Mouse (Mus musculus): Measurements from ENCODE around the gene Wdr49. TPM values are rescaled to one million over a fixed set of nuclear protein-coding genes. Genes with fewer than 3 reads are reported as not detected.
"Not testable (repeated sequence)": the region's sequence is repeated elsewhere in the genome, so short reads cannot be mapped to it uniquely, and the experiment has no call there.

Gene Wdr49
- polyA plus RNA-seq, 1 experiment, result 0.19 TPM

DNA sequence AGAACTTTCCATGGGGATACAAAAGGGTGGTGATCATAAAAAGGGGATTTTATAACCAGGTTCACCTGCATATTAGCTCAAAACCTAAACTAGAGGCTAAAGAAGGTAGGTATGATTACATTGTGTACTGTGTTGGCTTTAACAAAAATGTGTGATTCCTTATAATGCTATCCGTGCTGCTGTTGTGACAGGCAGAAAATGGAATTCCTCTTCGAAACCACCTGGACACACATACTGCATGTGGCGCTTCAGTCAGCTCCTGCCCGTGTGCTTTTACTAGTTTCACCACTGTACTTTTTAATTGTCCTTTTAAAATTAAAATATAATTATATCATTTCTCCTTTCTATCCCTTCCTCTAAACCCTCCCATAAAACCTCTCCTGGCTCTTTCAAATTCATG is 86.0 kb downstream of the Wdr49 start:
- no peak for DNase-seq (ENCODE audit: low read depth)
- no peak for TF ChIP-seq POLR2A (IDR thresholded peaks at IDR 0.05; ENCODE audit: borderline replicate concordance, extremely low read depth, insufficient read depth, insufficient read length, poor library complexity, severe bottlenecking)

GRCm38 (mm10) chr3:75395121-75395895 is 86.6 kb downstream of the Wdr49 start:
- peak; percentile 86 for DNase-seq (ENCODE audit: low read depth)
- TF ChIP-seq POLR2A (IDR thresholded peaks at IDR 0.05; ENCODE audit: borderline replicate concordance, extremely low read depth, insufficient read depth, insufficient read length, poor library complexity, severe bottlenecking), result no peak
- TF ChIP-seq CTCF (IDR thresholded peaks at IDR 0.05; ENCODE audit: borderline replicate concordance, extremely low read depth, insufficient read depth, insufficient read length), result no peak

- DNase-seq (ENCODE audit: low read depth), result no peak
- no peak for TF ChIP-seq POLR2A (IDR thresholded peaks at IDR 0.05; ENCODE audit: borderline replicate concordance, extremely low read depth, insufficient read depth, insufficient read length, poor library complexity, severe bottlenecking)
- no peak for TF ChIP-seq CTCF (IDR thresholded peaks at IDR 0.05; ENCODE audit: borderline replicate concordance, extremely low read depth, insufficient read depth, insufficient read length)
Measured at GRCm38 (mm10) chr3:75394487-75394886, 87.5 kb downstream of the Wdr49 start.

GRCm38 (mm10) chr3:75381776-75382175 is 100.2 kb downstream of the Wdr49 start:
- peak; percentile 61 for DNase-seq (ENCODE audit: low read depth)
- TF ChIP-seq CTCF (IDR thresholded peaks at IDR 0.05; ENCODE audit: borderline replicate concordance, extremely low read depth, insufficient read depth, insufficient read length) (no peak), POLR2A (IDR thresholded peaks at IDR 0.05; ENCODE audit: borderline replicate concordance, extremely low read depth, insufficient read depth, insufficient read length, poor library complexity, severe bottlenecking) (no peak)

- DNase-seq (ENCODE audit: low read depth), result no peak
- no peak for TF ChIP-seq POLR2A (IDR thresholded peaks at IDR 0.05; ENCODE audit: borderline replicate concordance, extremely low read depth, insufficient read depth, insufficient read length, poor library complexity, severe bottlenecking)
- TF ChIP-seq CTCF (IDR thresholded peaks at IDR 0.05; ENCODE audit: borderline replicate concordance, extremely low read depth, insufficient read depth, insufficient read length), result no peak
Measured at GRCm38 (mm10) chr3:75353972-75354371, 128.0 kb downstream of the Wdr49 start.

DNA sequence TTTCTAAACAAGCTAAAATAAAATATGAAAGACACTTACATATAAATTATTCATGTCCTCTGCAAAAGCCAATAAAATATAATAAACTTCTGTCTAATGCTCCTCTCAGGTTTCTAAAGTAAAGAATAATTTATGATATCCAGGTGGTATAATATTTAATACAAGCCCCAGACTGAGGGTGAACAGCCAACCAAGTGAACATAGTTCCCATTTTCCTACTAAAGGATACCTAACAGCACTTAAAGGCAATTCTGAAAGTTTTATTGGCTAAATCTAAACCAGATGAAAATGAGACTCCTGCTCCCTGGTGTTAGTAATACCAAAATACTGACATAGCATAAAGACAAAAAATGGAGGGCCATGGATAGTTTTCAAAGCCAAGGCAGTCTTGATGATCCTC is 144.8 kb downstream of the Wdr49 start:
- DNase-seq (ENCODE audit: low read depth), result no peak
- no peak for TF ChIP-seq POLR2A (IDR thresholded peaks at IDR 0.05; ENCODE audit: borderline replicate concordance, extremely low read depth, insufficient read depth, insufficient read length, poor library complexity, severe bottlenecking)

GRCm38 (mm10) chr3:75320999-75321398 is 161.0 kb downstream of the Wdr49 start:
- TF ChIP-seq POLR2A (IDR thresholded peaks at IDR 0.05; ENCODE audit: borderline replicate concordance, extremely low read depth, insufficient read depth, insufficient read length, poor library complexity, severe bottlenecking) (no peak), CTCF (IDR thresholded peaks at IDR 0.05; ENCODE audit: borderline replicate concordance, extremely low read depth, insufficient read depth, insufficient read length) (no peak)
- no peak for DNase-seq (ENCODE audit: low read depth)

DNA sequence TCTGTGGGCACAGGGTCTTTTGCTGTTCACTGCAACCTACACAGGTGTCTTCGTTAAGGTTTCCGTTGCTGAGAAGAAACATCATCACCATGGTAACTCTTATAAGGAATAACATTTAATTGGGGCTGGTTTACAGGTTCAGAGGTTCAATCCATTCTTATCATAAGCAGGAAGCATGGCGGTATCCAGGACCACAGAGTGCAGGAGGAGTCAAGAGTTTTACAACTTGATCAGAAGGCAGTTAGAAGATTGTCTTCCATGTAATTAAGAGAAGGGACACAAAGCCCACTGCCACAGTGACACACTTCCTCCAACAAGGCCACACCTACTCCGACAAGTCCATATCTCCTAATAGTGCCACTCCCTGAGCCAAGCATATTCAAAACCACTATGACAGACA is 173.1 kb downstream of the Wdr49 start:
- TF ChIP-seq CTCF (IDR thresholded peaks at IDR 0.05; ENCODE audit: borderline replicate concordance, extremely low read depth, insufficient read depth, insufficient read length) (no peak), POLR2A (IDR thresholded peaks at IDR 0.05; ENCODE audit: borderline replicate concordance, extremely low read depth, insufficient read depth, insufficient read length, poor library complexity, severe bottlenecking) (no peak)
- no peak for DNase-seq (ENCODE audit: low read depth)

- TF ChIP-seq CTCF (IDR thresholded peaks at IDR 0.05; ENCODE audit: borderline replicate concordance, extremely low read depth, insufficient read depth, insufficient read length) (no peak), POLR2A (IDR thresholded peaks at IDR 0.05; ENCODE audit: borderline replicate concordance, extremely low read depth, insufficient read depth, insufficient read length, poor library complexity, severe bottlenecking) (no peak)
- DNase-seq (ENCODE audit: low read depth), result no peak
Measured at GRCm38 (mm10) chr3:75308228-75308627, 173.7 kb downstream of the Wdr49 start.

GRCm38 (mm10) chr3:75305584-75305983 is 176.4 kb downstream of the Wdr49 start:
- DNase-seq (ENCODE audit: low read depth), result no peak
- TF ChIP-seq CTCF (IDR thresholded peaks at IDR 0.05; ENCODE audit: borderline replicate concordance, extremely low read depth, insufficient read depth, insufficient read length) (no peak), POLR2A (IDR thresholded peaks at IDR 0.05; ENCODE audit: borderline replicate concordance, extremely low read depth, insufficient read depth, insufficient read length, poor library complexity, severe bottlenecking) (no peak)

DNA sequence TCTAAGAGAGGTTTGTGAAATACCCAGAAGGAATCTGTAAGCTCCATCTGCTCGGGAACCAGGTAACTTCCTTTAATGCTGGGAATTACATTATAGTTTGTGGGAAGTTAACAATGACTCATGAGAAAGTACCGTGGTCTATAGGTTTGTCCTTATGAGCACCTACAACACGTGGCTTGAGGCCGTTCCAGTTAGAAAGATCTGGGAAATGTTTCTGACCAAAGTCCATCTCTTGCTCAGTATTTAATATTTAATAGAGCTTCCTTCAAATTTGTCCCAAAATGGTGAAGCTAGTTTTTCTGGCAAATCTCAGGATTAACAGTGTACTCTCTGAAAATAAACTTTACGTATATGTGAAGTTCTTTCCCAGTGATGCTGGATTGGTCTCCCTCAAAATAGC is 177.3 kb downstream of the Wdr49 start:
- DNase-seq (ENCODE audit: low read depth), result no peak
- TF ChIP-seq CTCF (IDR thresholded peaks at IDR 0.05; ENCODE audit: borderline replicate concordance, extremely low read depth, insufficient read depth, insufficient read length), result no peak
- TF ChIP-seq POLR2A (IDR thresholded peaks at IDR 0.05; ENCODE audit: borderline replicate concordance, extremely low read depth, insufficient read depth, insufficient read length, poor library complexity, severe bottlenecking), result no peak

DNA sequence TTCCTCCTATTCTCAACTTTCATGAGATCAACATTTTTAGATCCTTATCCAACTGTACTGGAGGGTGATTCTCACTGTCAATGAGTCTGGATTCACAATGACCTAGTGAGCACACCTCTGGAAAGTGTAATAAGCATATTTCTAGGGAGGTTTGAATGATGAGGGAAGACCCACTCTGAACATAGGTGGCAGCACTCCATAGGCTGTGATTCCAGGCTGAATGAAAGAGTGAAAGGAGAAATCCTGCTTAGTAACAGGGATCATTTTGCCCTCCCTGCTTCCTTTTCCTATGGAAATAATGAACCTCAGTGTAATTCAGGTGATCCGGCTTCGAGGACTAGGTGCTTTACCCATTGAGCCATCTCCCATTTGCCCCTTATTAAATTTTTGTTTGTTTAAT is 180.9 kb downstream of the Wdr49 start:
- no peak for DNase-seq (ENCODE audit: low read depth)
- TF ChIP-seq POLR2A (IDR thresholded peaks at IDR 0.05; ENCODE audit: borderline replicate concordance, extremely low read depth, insufficient read depth, insufficient read length, poor library complexity, severe bottlenecking) (no peak), CTCF (IDR thresholded peaks at IDR 0.05; ENCODE audit: borderline replicate concordance, extremely low read depth, insufficient read depth, insufficient read length) (no peak)

DNA sequence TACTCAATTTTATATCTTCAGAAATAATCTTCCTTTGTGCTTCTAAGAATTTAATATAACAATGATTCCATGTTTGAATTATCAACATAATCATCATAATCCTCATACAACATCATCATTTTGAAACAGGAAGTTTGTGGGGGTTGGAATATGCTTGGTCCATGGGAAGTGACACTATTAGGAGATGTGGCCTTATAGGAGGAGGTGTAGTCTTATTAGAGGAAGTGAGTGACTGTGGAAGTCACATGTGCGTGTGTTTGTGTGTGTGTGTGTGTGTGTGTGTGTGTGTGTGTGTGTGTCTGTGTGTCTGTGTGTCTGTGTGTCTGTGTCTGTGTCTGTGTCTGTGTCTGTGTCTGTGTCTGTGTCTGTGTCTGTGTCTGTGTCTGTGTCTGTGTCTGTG is 182.5 kb downstream of the Wdr49 start:
- DNase-seq (ENCODE audit: low read depth), result not testable (repeated sequence)
